Mouse (Mus musculus) heart, embryonic 16.5 days (tissue): ENCODE measurements at regions not wholly inside any gene's neighbourhood (a gene's known extent, or its start where the extent isn't known, plus 50 kb on each side); places are given as distances from the start of the nearest gene placed in this dataset.

Experiments used
- ATAC-seq: fragments of 200-750 bp; cut with Nextera tagmentation; replicated peaks from 2 replicates; pipeline ENCODE4 v1.8.0; 2017; ENCODE audit warnings: moderate number of reproducible peaks; ENCODE audit not compliant: insufficient read depth, low FRiP score; ENCODE audit errors: extremely low read depth
- H3K27ac ChIP-seq: fragments of 300-500 bp; sonication (generic); 2 replicates; pipeline ENCODE4 v1.5.1; 2014; ENCODE audit warnings: mild to moderate bottlenecking, low read length, control low read depth, moderate library complexity
- H3K27me3 ChIP-seq: fragments of 300-500 bp; sonication (generic); 2 replicates; pipeline ENCODE4 v1.6.1; 2014; ENCODE audit warnings: low read length, mixed read lengths; ENCODE audit not compliant: control insufficient read depth, insufficient read depth
- H3K36me3 ChIP-seq: fragments of 300-500 bp; sonication (generic); 2 replicates; pipeline ENCODE4 v1.6.1; 2014; ENCODE audit not compliant: control insufficient read depth, insufficient read depth
- H3K4me1 ChIP-seq: fragments of 300-500 bp; sonication (generic); 2 replicates; pipeline ENCODE4 v1.6.1; 2014; ENCODE audit warnings: low read length, mixed read lengths; ENCODE audit not compliant: control insufficient read depth, insufficient read depth
- H3K4me2 ChIP-seq: fragments of 300-500 bp; sonication (generic); 2 replicates; pipeline ENCODE4 v1.6.1; 2014; ENCODE audit warnings: low read depth, mild to moderate bottlenecking, control low read depth, low read length
- H3K4me3 ChIP-seq: fragments of 300-500 bp; sonication (generic); 2 replicates; pipeline ENCODE4 v1.5.1; 2014; ENCODE audit warnings: mild to moderate bottlenecking, control low read depth, low read length
- H3K9ac ChIP-seq: fragments of 300-500 bp; sonication (generic); 2 replicates; pipeline ENCODE4 v1.6.1; 2014; ENCODE audit warnings: low read length, control low read depth
- H3K9me3 ChIP-seq: fragments of 300-500 bp; sonication (generic); replicated peaks from 2 replicates; pipeline ENCODE4 v1.6.1; 2016; ENCODE audit warnings: low read length; ENCODE audit not compliant: control insufficient read depth
- WGBS: fragments of 180-500 bp; shearing (Covaris S2); extraction: QIAGEN DNeasy Blood & Tissue Kit; methylation state at CpG from one replicate; pipeline ENCODE4 v1.1.7; 2014; 5-methylcytosine and 5-hydroxymethylcytosine counted together

GRCm38 (mm10) chr13:31347000-31347399 lies 208.9 kb upstream of the Foxq1 start:
- no peak overlapping the region for H3K27ac ChIP-seq
- no peak overlapping the region for H3K9ac ChIP-seq
- H3K4me2 ChIP-seq, result no peak overlapping the region
- H3K4me1 ChIP-seq, result no peaks in the 10 kb centered on the region; the same call in 1 of the 2 replicates
- H3K36me3 ChIP-seq, result no peaks in the 10 kb centered on the region
- no peaks in the 10 kb centered on the region for H3K27me3 ChIP-seq
- H3K9me3 ChIP-seq, result 0 out of 2 replicates have a peak, but pooled peaks cover 3% of the 10 kb centered on the region
- H3K4me3 ChIP-seq, result no peak overlapping the region
- no peak for ATAC-seq
- 51% methylated on average over 2 of the region's 2 CpGs for WGBS

DNA sequence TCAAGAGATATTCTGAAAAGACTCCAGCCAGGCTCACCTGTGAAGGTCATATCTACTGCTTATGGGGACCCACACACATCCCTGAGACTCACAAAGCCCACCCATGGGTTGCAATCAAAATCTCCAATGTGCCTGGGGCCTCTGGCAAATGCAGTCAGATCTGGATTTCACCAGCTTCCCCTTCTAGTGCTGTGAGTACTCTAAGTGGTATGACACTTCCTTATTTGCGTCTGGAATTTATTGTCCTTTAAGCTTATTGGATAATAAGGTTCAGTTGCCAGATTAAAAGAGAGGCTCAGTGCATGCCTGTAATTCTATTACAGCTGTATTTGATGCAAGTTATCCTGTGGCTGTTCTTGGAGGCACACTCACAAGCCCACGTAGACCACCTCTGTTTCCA lies 206.3 kb upstream of the Foxq1 start:
- Histone ChIP-seq H3K4me1 (no peaks in the 10 kb centered on the region; the same call in 1 of the 2 replicates), H3K4me3 (no peak overlapping the region), H3K36me3 (no peaks in the 10 kb centered on the region), H3K9me3 (0 out of 2 replicates have a peak, but pooled peaks cover 3% of the 10 kb centered on the region), H3K27ac (no peak overlapping the region), H3K4me2 (no peak overlapping the region), H3K27me3 (no peaks in the 10 kb centered on the region), H3K9ac (no peak overlapping the region)
- no peak for ATAC-seq
- WGBS, result 41% methylated on average over 2 of the region's 2 CpGs

GRCm38 (mm10) chr13:31351481-31351880 lies 204.5 kb upstream of the Foxq1 start:
- Histone ChIP-seq H3K4me2 (no peak overlapping the region), H3K9ac (no peak overlapping the region), H3K9me3 (no peaks in the 10 kb centered on the region), H3K4me1 (no peaks in the 10 kb centered on the region; the same call in 1 of the 2 replicates), H3K27me3 (no peaks in the 10 kb centered on the region), H3K36me3 (no peaks in the 10 kb centered on the region), H3K27ac (no peak overlapping the region), H3K4me3 (no peak overlapping the region)
- no peak for ATAC-seq

- Histone ChIP-seq H3K4me3 (no peak overlapping the region), H3K4me1 (no peaks in the 10 kb centered on the region; the same call in 1 of the 2 replicates), H3K27ac (no peak overlapping the region), H3K36me3 (no peaks in the 10 kb centered on the region), H3K4me2 (no peak overlapping the region), H3K9me3 (no peaks in the 10 kb centered on the region), H3K27me3 (no peaks in the 10 kb centered on the region), H3K9ac (no peak overlapping the region)
- WGBS, result 79% methylated on average over 5 of the region's 5 CpGs
- no peak for ATAC-seq
These were observed 203.1 kb upstream of the Foxq1 start for GRCm38 (mm10) chr13:31352825-31353224.

GRCm38 (mm10) chr13:31359353-31359752 lies 196.6 kb upstream of the Foxq1 start:
- Histone ChIP-seq H3K36me3 (no peaks in the 10 kb centered on the region), H3K4me2 (no peak overlapping the region), H3K27me3 (no peaks in the 10 kb centered on the region), H3K9me3 (no peaks in the 10 kb centered on the region), H3K4me1 (no peaks in the 10 kb centered on the region), H3K27ac (no peak overlapping the region), H3K9ac (no peak overlapping the region), H3K4me3 (no peak overlapping the region)
- WGBS, result 93% methylated on average over 4 of the region's 4 CpGs
- no peak for ATAC-seq

GRCm38 (mm10) chr13:31362386-31362785 lies 193.5 kb upstream of the Foxq1 start:
- no peak overlapping the region for H3K9ac ChIP-seq
- no peaks in the 10 kb centered on the region for H3K27me3 ChIP-seq
- H3K4me2 ChIP-seq, result no peak overlapping the region
- H3K4me3 ChIP-seq, result no peak overlapping the region
- 8% methylated on average over 3 of the region's 3 CpGs for WGBS
- no peaks in the 10 kb centered on the region for H3K36me3 ChIP-seq
- no peak overlapping the region for H3K27ac ChIP-seq
- no peaks in the 10 kb centered on the region for H3K9me3 ChIP-seq
- H3K4me1 ChIP-seq, result no peaks in the 10 kb centered on the region
- ATAC-seq, result no peak

DNA sequence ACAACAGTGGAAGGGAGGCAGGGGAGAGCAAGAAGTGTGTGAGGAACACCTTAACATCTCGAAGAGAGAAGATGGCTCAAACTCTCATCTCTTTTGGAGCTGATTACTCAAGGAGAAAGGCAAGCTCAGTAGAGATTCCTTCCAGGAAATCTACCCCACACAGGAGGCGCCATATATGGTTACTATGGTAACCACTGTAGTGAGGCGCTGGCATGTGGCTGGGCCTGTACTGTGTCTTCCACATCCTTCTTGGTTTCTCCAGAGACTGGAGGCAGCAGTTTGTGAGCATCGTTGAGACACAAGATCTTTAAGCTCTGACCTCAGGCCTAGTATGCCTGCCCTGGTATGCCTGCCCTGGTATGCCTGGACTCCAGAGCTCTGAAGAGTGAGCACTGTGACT lies 191.6 kb upstream of the Foxq1 start:
- Histone ChIP-seq H3K36me3 (no peaks in the 10 kb centered on the region), H3K4me1 (no peaks in the 10 kb centered on the region), H3K4me2 (no peak overlapping the region), H3K4me3 (no peak overlapping the region), H3K9me3 (no peaks in the 10 kb centered on the region), H3K27ac (no peak overlapping the region), H3K9ac (no peak overlapping the region), H3K27me3 (no peaks in the 10 kb centered on the region)
- no peak for ATAC-seq
- 64% methylated on average over 4 of the region's 4 CpGs for WGBS

- Histone ChIP-seq H3K9me3 (no peaks in the 10 kb centered on the region), H3K4me2 (no peak overlapping the region), H3K27me3 (no peaks in the 10 kb centered on the region), H3K36me3 (no peaks in the 10 kb centered on the region), H3K9ac (no peak overlapping the region), H3K27ac (no peak overlapping the region), H3K4me1 (no peaks in the 10 kb centered on the region), H3K4me3 (no peak overlapping the region)
- no peak for ATAC-seq
- WGBS, result 90% methylated on average over 3 of the region's 3 CpGs
These were observed 188.7 kb upstream of the Foxq1 start for GRCm38 (mm10) chr13:31367226-31367625.

DNA sequence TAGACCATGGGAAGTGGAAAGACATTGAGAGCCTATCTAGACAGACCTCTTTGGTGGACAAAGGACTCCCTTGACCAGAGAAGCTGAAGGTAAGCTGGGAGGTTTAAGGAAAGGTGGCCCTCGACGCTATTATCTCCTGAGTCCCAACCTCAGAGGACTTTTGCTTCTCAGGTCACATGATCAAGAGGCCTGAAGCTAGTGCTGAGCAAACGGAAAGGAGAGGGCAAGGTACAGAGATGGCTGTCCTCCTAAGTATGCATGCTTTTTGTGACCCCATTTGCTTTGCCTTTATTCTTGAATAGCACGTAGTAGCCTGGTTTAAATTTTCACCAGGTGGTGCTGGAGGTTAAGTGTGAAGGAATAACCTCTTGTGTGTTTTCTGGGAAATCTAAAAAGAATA lies 186.8 kb upstream of the Foxq1 start:
- H3K36me3 ChIP-seq, result no peaks in the 10 kb centered on the region
- no peak overlapping the region for H3K4me2 ChIP-seq
- no peaks in the 10 kb centered on the region for H3K4me1 ChIP-seq
- H3K9ac ChIP-seq, result no peak overlapping the region
- H3K9me3 ChIP-seq, result no peaks in the 10 kb centered on the region
- WGBS, result 77% methylated on average over 4 of the region's 4 CpGs
- no peak for ATAC-seq
- H3K27ac ChIP-seq, result no peak overlapping the region
- no peak overlapping the region for H3K4me3 ChIP-seq
- no peaks in the 10 kb centered on the region for H3K27me3 ChIP-seq

DNA sequence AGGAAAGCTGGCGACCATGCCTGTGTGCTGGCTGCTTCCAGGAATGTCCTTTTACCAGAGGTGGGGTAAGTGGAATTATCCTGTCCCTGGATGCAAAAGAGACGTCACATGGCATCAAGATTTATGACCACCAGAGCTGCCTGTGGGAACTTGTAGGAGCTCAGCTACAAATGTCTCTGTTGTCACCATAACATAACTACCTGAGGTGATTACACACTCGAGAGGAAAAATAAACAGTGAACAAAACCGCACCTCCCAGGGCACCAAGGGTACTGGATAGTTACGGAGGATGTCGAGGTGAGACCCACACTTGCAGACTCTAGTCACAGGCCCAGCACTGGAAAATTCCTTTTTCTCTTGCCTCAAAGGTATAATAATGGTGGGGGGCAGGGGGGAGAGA lies 185.1 kb upstream of the Foxq1 start:
- Histone ChIP-seq H3K27ac (no peak overlapping the region), H3K9me3 (no peaks in the 10 kb centered on the region), H3K27me3 (no peaks in the 10 kb centered on the region), H3K36me3 (no peaks in the 10 kb centered on the region), H3K9ac (no peak overlapping the region), H3K4me1 (no peaks in the 10 kb centered on the region), H3K4me2 (no peak overlapping the region), H3K4me3 (no peak overlapping the region)
- ATAC-seq, result no peak
- 69% methylated on average over 6 of the region's 6 CpGs for WGBS
